Mouse (Mus musculus) naive thymus-derived CD4-positive, alpha-beta T cell, adult 2 months (primary cell): ENCODE data around the gene Ltbp1.

Experiments used
- DNase-seq: peaks from one replicate; pipeline ENCODE4 v3.0.0-alpha.2; 2011; ENCODE audit warnings: low read depth

Ltbp1 gene

GRCm38 (mm10) chr17:75293725-75294124 lies 288.4 kb downstream of the Ltbp1 start:
- DNase-seq = no peak

- DNase-seq = no peak
Observed at GRCm38 (mm10) chr17:75300908-75301307, 295.5 kb downstream of the Ltbp1 start.

GRCm38 (mm10) chr17:75304807-75305420 lies 299.5 kb downstream of the Ltbp1 start:
- no peak for DNase-seq

GRCm38 (mm10) chr17:75305714-75306113 lies 300.3 kb downstream of the Ltbp1 start:
- no peak for DNase-seq

GRCm38 (mm10) chr17:75307070-75308011 lies 302.0 kb downstream of the Ltbp1 start:
- DNase-seq = no peak

- no peak for DNase-seq
Observed at GRCm38 (mm10) chr17:75317106-75317505, 311.7 kb downstream of the Ltbp1 start.

- DNase-seq = no peak
Observed at GRCm38 (mm10) chr17:75323229-75323628, 317.9 kb downstream of the Ltbp1 start.

- DNase-seq = no peak
Observed at GRCm38 (mm10) chr17:75323766-75324165, 318.4 kb downstream of the Ltbp1 start.

- no peak for DNase-seq
Observed at GRCm38 (mm10) chr17:75328102-75328639, 322.8 kb downstream of the Ltbp1 start.

GRCm38 (mm10) chr17:75330366-75330765 lies 325.0 kb downstream of the Ltbp1 start:
- no peak for DNase-seq

- no peak for DNase-seq
Observed at GRCm38 (mm10) chr17:75331421-75331951, 326.1 kb downstream of the Ltbp1 start.

GRCm38 (mm10) chr17:75332289-75332688 lies 326.9 kb downstream of the Ltbp1 start:
- no peak for DNase-seq

GRCm38 (mm10) chr17:75333011-75333410 lies 327.6 kb downstream of the Ltbp1 start:
- no peak for DNase-seq

GRCm38 (mm10) chr17:75333759-75334158 lies 328.4 kb downstream of the Ltbp1 start:
- no peak for DNase-seq

- no peak for DNase-seq
Observed at GRCm38 (mm10) chr17:75335649-75336048, 330.3 kb downstream of the Ltbp1 start.

- no peak for DNase-seq
Observed at GRCm38 (mm10) chr17:75341227-75341626, 335.9 kb downstream of the Ltbp1 start.

- DNase-seq = no peak
Observed at GRCm38 (mm10) chr17:75345116-75345515, 339.7 kb downstream of the Ltbp1 start.

GRCm38 (mm10) chr17:75347414-75347813 lies 342.0 kb downstream of the Ltbp1 start:
- DNase-seq = no peak

- no peak for DNase-seq
Observed at GRCm38 (mm10) chr17:75349109-75349508, 343.7 kb downstream of the Ltbp1 start.

- no peak for DNase-seq
Observed at GRCm38 (mm10) chr17:75349602-75350001, 344.2 kb downstream of the Ltbp1 start.

GRCm38 (mm10) chr17:75353323-75353722 lies 348.0 kb downstream of the Ltbp1 start:
- DNase-seq = no peak

- DNase-seq = no peak
Observed at GRCm38 (mm10) chr17:75355431-75355830, 350.1 kb downstream of the Ltbp1 start.

GRCm38 (mm10) chr17:75360111-75360510 lies 354.7 kb downstream of the Ltbp1 start:
- no peak for DNase-seq
